In genomic region chr5:66085478-66085877, GRCm38 (mm10) we compare ENCODE assay signal across 21 mouse cellular contexts.
DNase-seq lines count a peak whose midpoint lies in the region; ATAC-seq and TF ChIP-seq lines count a peak whose summit lies in the region.
"Had no signal": no experiment of that assay in that cellular context is flagged by ENCODE, and none has a peak within 500 bp of the region (broad histone marks: within the 10 kb centered on the region; RNA-seq: fewer than 3 reads in every experiment).

No protein-coding gene starts in this region.

- H3K4me1 ChIP-seq in limb, embryonic 14.5 days (ENCODE audit: control insufficient read depth, insufficient read depth, low read length), result peaks cover 4% of the 10 kb centered on the region; the same call in 1 of the 2 replicates
- peaks cover 13% of the 10 kb centered on the region; the same call in 1 of the 2 replicates for H3K4me1 ChIP-seq in limb, embryonic 10.5 days
- peaks cover 21 to 80% of the 10 kb centered on the region in 2 experiments for H3K4me1 ChIP-seq in CH12.LX (ENCODE audit: control insufficient read depth in 1 of 2, insufficient read depth in 2 of 2)
- peaks cover 13% of the 10 kb centered on the region for H3K4me1 ChIP-seq in brown adipose tissue, adult 24 weeks (ENCODE audit: control insufficient read depth, insufficient read depth, insufficient read length, low read length)
- H3K4me1 ChIP-seq: forebrain, embryonic 15.5 days; midbrain, embryonic 13.5 days had no signal

- no peak for TF ChIP-seq POLR2A in limb, embryonic 14.5 days (IDR thresholded peaks at IDR 0.05; ENCODE audit: borderline replicate concordance, extremely low read depth, insufficient read depth, insufficient read length)
- TF ChIP-seq POLR2A in CH12.LX (IDR thresholded peaks at IDR 0.05; ENCODE audit: low read depth, low read length), result 0 out of 2 replicates have a peak, but pooled peaks have one; percentile 34

- no peaks in the 10 kb centered on the region for H3K27me3 ChIP-seq in limb, embryonic 14.5 days (ENCODE audit: control insufficient read depth, insufficient read depth, low read length)
- no peaks in the 10 kb centered on the region for H3K27me3 ChIP-seq in limb, embryonic 10.5 days (ENCODE audit: low read depth, poor library complexity, severe bottlenecking)
- H3K27me3 ChIP-seq in CH12.LX (replicated peaks), result no peaks in the 10 kb centered on the region
- H3K27me3 ChIP-seq: forebrain, embryonic 15.5 days; kidney, embryonic 15.5 days; liver, embryonic 13.5 days; midbrain, embryonic 13.5 days; Patski had no signal

- no peaks in the 10 kb centered on the region for H3K9me3 ChIP-seq in limb, embryonic 14.5 days (ENCODE audit: control insufficient read depth, low read length)
- no peaks in the 10 kb centered on the region for H3K9me3 ChIP-seq in limb, embryonic 10.5 days (replicated peaks)
- H3K9me3 ChIP-seq in CH12.LX (replicated peaks; ENCODE audit: low read length), result no peaks in the 10 kb centered on the region
- H3K9me3 ChIP-seq: forebrain, embryonic 15.5 days; kidney, embryonic 15.5 days; liver, embryonic 13.5 days; midbrain, embryonic 13.5 days had no signal

- H3K4me2 ChIP-seq in limb, embryonic 14.5 days (replicated peaks; ENCODE audit: low read depth, low read length, severe bottlenecking), result no peak overlapping the region
- peak overlapping the region; percentile 52 for H3K4me2 ChIP-seq in CH12.LX (ENCODE audit: insufficient read depth, low read depth, poor library complexity, severe bottlenecking)
- H3K4me2 ChIP-seq: forebrain, embryonic 15.5 days; kidney, embryonic 15.5 days; liver, embryonic 13.5 days; midbrain, embryonic 13.5 days had no signal

- no peak for ATAC-seq in limb, embryonic 14.5 days (ENCODE audit: low FRiP score, low read depth)
- ATAC-seq: forebrain, embryonic 15.5 days; hindbrain, embryonic 16.5 days; intestine, embryonic 16.5 days; lung, postnatal 0 days; midbrain, embryonic 13.5 days; Patski had no signal

- no peak overlapping the region for H3K27ac ChIP-seq in limb, embryonic 14.5 days (replicated peaks; ENCODE audit: low read depth, low read length)
- H3K27ac ChIP-seq in limb, embryonic 10.5 days, result no peak overlapping the region
- peak overlapping the region; percentile 84 for H3K27ac ChIP-seq in CH12.LX (ENCODE audit: insufficient read depth, low read depth)
- H3K27ac ChIP-seq in brown adipose tissue, adult 24 weeks (replicated peaks; ENCODE audit: low read depth, low read length), result peak overlapping the region; percentile 53; the same call in 1 of the 2 replicates
- H3K27ac ChIP-seq: forebrain, embryonic 15.5 days; kidney, embryonic 15.5 days; liver, embryonic 13.5 days; midbrain, embryonic 13.5 days had no signal

- TF ChIP-seq EP300 in CH12.LX (IDR thresholded peaks at IDR 0.05; ENCODE audit: low read length), result peak; percentile 67

- intact Hi-C loops in gastrocnemius, postnatal 36 days (cut with DNase I), result no loop called here

- no peak overlapping the region for H3K9ac ChIP-seq in limb, embryonic 14.5 days (ENCODE audit: low read depth, low read length, severe bottlenecking)
- peak overlapping the region; percentile 53 for H3K9ac ChIP-seq in CH12.LX (ENCODE audit: insufficient read depth, low read depth)
- H3K9ac ChIP-seq: forebrain, embryonic 15.5 days; kidney, embryonic 15.5 days; liver, embryonic 13.5 days; midbrain, embryonic 13.5 days had no signal

- peaks cover 21% of the 10 kb centered on the region for H3K79me2 ChIP-seq in CH12.LX (replicated peaks; ENCODE audit: control insufficient read depth, extremely low read depth, insufficient read depth, poor library complexity, severe bottlenecking)

- peak; percentile 53 for DNase-seq in limb, embryonic 14.5 days (ENCODE audit: low spot score)
- DNase-seq in limb, embryonic 10.5 days (ENCODE audit: low spot score), result no peak
- peak; percentile 41 for DNase-seq in CH12.LX (ENCODE audit: extremely low read depth)
- peak; percentile 67 for DNase-seq in thymus, postnatal 14 days
- DNase-seq in cerebellum, postnatal 14 days, result no peak
- no peak for DNase-seq in gastrocnemius, postnatal 36 days
- DNase-seq: adrenal gland, postnatal 10 days; cerebellum, adult 11 months; cerebellum, postnatal 10 days; embryo, embryonic 11 days; layer of hippocampus, postnatal 36 days; liver, embryonic 13.5 days; spleen, adult 18-20 months had no signal

- in situ Hi-C loops in CH12.LX (cut with MboI; ENCODE audit: low pct_ligation_motif_present, low pct_unique_long_range_greater_than_20kb, low sequenced_read_pairs), result no loop called here

- TF ChIP-seq RAD21 in CH12.LX (IDR thresholded peaks at IDR 0.05; ENCODE audit: low read depth, low read length), result no peak

- dilution Hi-C loops in CH12.LX (cut with MboI; ENCODE audit: extremely low pct_ligation_motif_present, extremely low pct_unique_long_range_greater_than_20kb, low sequenced_read_pairs), result no loop called here

- H3K36me3 ChIP-seq in limb, embryonic 14.5 days (ENCODE audit: control insufficient read depth, insufficient read depth, low read length), result no peaks in the 10 kb centered on the region
- H3K36me3 ChIP-seq in limb, embryonic 10.5 days, result no peaks in the 10 kb centered on the region
- no peaks in the 10 kb centered on the region for H3K36me3 ChIP-seq in CH12.LX (replicated peaks in 1 of 2; ENCODE audit: control insufficient read depth in 1 of 2, insufficient read depth in 1 of 2, low read length in 1 of 2)
- H3K36me3 ChIP-seq: forebrain, embryonic 15.5 days; kidney, embryonic 15.5 days; liver, embryonic 13.5 days; midbrain, embryonic 13.5 days had no signal

- WGBS in limb, embryonic 14.5 days, result 17% methylated on average over 4 of the region's 4 CpGs
- WGBS in limb, embryonic 10.5 days, result 27% methylated on average over 4 of the region's 4 CpGs

- no peak for TF ChIP-seq CTCF in CH12.LX (conservative IDR thresholded peaks at IDR 0.05 in 1 of 2, IDR thresholded peaks at IDR 0.05 in 1 of 2; ENCODE audit: low read depth in 2 of 2, low read length in 2 of 2)

- H3K4me3 ChIP-seq in limb, embryonic 14.5 days (replicated peaks; ENCODE audit: low read length), result no peak overlapping the region
- H3K4me3 ChIP-seq in limb, embryonic 10.5 days, result no peak overlapping the region
- no peak overlapping the region for H3K4me3 ChIP-seq in CH12.LX (replicated peaks in 1 of 3; ENCODE audit: low read depth in 2 of 3, low read length in 2 of 3, poor library complexity in 1 of 3)
- H3K4me3 ChIP-seq in brown adipose tissue, adult 24 weeks (ENCODE audit: insufficient read depth, low read depth, low read length), result no peak overlapping the region
- H3K4me3 ChIP-seq: forebrain, embryonic 15.5 days; kidney, embryonic 15.5 days; liver, embryonic 13.5 days; midbrain, embryonic 13.5 days had no signal

TF ChIP-seq in CH12.LX, 34 proteins besides CTCF, POLR2A, EP300 and RAD21:
- TF ChIP-seq ZC3H11A (IDR thresholded peaks at IDR 0.05; ENCODE audit: low read depth, low read length) (no peak), UBTF (IDR thresholded peaks at IDR 0.05; ENCODE audit: low read depth, low read length) (no peak), IRF4 (IDR thresholded peaks at IDR 0.05; ENCODE audit: low read depth, low read length) (peak; percentile 50), MYC (IDR thresholded peaks at IDR 0.05; ENCODE audit: low read depth, low read length) (0 out of 2 replicates have a peak, but pooled peaks have one; percentile 16), USF2 (conservative IDR thresholded peaks at IDR 0.05; ENCODE audit: low read depth, low read length) (no peak), SMC3 (IDR thresholded peaks at IDR 0.05; ENCODE audit: low read depth, low read length) (no peak), BHLHE40 (IDR thresholded peaks at IDR 0.05; ENCODE audit: low read depth, low read length) (peak; percentile 13; the same call in 1 of the 2 replicates), GABPA (IDR thresholded peaks at IDR 0.05; ENCODE audit: insufficient replicate concordance, low read depth, low read length) (no peak), RCOR1 (conservative IDR thresholded peaks at IDR 0.05; ENCODE audit: low read depth, low read length) (no peak; the same call in 1 of the 2 replicates), TBP (conservative IDR thresholded peaks at IDR 0.05; ENCODE audit: low read depth, low read length) (0 out of 2 replicates have a peak, but pooled peaks have one; percentile 18), MXI1 (IDR thresholded peaks at IDR 0.05; ENCODE audit: low read depth, low read length) (peak; percentile 81), PAX5 (IDR thresholded peaks at IDR 0.05; ENCODE audit: low read length) (no peak), HCFC1 (IDR thresholded peaks at IDR 0.05; ENCODE audit: low read depth, low read length) (no peak), MAX (IDR thresholded peaks at IDR 0.05; ENCODE audit: low read length) (peak; percentile 17; the same call in 1 of the 2 replicates), MAFK (IDR thresholded peaks at IDR 0.05; ENCODE audit: insufficient replicate concordance, low read length) (no peak), USF1 (IDR thresholded peaks at IDR 0.05; ENCODE audit: low read depth, low read length) (no peak), ELF1 (IDR thresholded peaks at IDR 0.05; ENCODE audit: low read depth, low read length) (0 out of 2 replicates have a peak, but pooled peaks have one; percentile 52), ZMIZ1 (IDR thresholded peaks at IDR 0.05; ENCODE audit: low read depth, low read length) (0 out of 2 replicates have a peak, but pooled peaks have one; percentile 17), ZNF384 (IDR thresholded peaks at IDR 0.05; ENCODE audit: low read depth, low read length) (no peak), TCF12 (IDR thresholded peaks at IDR 0.05; ENCODE audit: low read depth, low read length) (peak; percentile 70), JUN (IDR thresholded peaks at IDR 0.05; ENCODE audit: insufficient read depth, low read depth, low read length) (no peak), ETS1 (conservative IDR thresholded peaks at IDR 0.05; ENCODE audit: low read depth, low read length) (peak; percentile 79), SIN3A (IDR thresholded peaks at IDR 0.05; ENCODE audit: low read length) (peak; percentile 95), NELFE (IDR thresholded peaks at IDR 0.05; ENCODE audit: low read depth, low read length) (peak; percentile 39; the same call in 1 of the 2 replicates), POLR2AphosphoS2 (IDR thresholded peaks at IDR 0.05; ENCODE audit: low read depth, low read length) (no peak), MEF2A (IDR thresholded peaks at IDR 0.05; ENCODE audit: borderline replicate concordance, low read depth, low read length) (peak; percentile 71)

Comparison
In these comparisons a context has a peak if more than half of its experiments do, and no peak if none do; other contexts are left out.
1. DNase-seq: peak in limb, embryonic 14.5 days (single experiment), CH12.LX (single experiment) and thymus, postnatal 14 days (single experiment); none in limb, embryonic 10.5 days (single experiment), cerebellum, postnatal 14 days (0 of 2) and gastrocnemius, postnatal 36 days (0 of 2).
2. H3K27ac ChIP-seq: peak in CH12.LX (single experiment) and brown adipose tissue, adult 24 weeks (single experiment); none in limb, embryonic 14.5 days (single experiment) and limb, embryonic 10.5 days (single experiment).